Mouse (Mus musculus) bone marrow, adult 2 months (tissue): Measurements from ENCODE around the gene Ms4a8a.

Source experiments
- CTCF ChIP-seq: fragments of 200-500 bp; IDR thresholded peaks from 2 replicates; pipeline ENCODE4 v1.5.1; 2011; ENCODE audit warnings: low read length, control low read depth; ENCODE audit not compliant: control insufficient read depth, insufficient read depth
- POLR2A ChIP-seq: fragments of 200-500 bp; IDR thresholded peaks from 2 replicates; pipeline ENCODE4 v1.6.1; 2011; ENCODE audit warnings: low read depth, mild to moderate bottlenecking, control low read depth, low read length, borderline replicate concordance; ENCODE audit not compliant: control insufficient read depth

- TF ChIP-seq POLR2A (no peak), CTCF (no peak)
Measured at GRCm38 (mm10) chr19:11052877-11053276, 28.0 kb downstream of the Ms4a8a start.
